Mouse (Mus musculus) forebrain, postnatal 0 days (tissue): ENCODE results near the gene Agtr1b. TPM values are rescaled to one million over a fixed set of nuclear protein-coding genes. Genes with fewer than 3 reads are reported as not detected.

Source experiments
- ATAC-seq: fragments of 200-750 bp; cut with Nextera tagmentation; 2 replicates; pipeline ENCODE4 v1.8.0; 2017; ENCODE audit warnings: mild to moderate bottlenecking, moderate library complexity
- DNase-seq: peaks from one replicate; pipeline ENCODE4 v3.0.0-alpha.2; 2015
- H3K27ac ChIP-seq: fragments of 300-500 bp; sonication (generic); 2 replicates; pipeline ENCODE4 v1.5.1; 2014; ENCODE audit warnings: low read depth, mild to moderate bottlenecking, antibody characterized with exemption, low read length, moderate library complexity, mixed read lengths
- H3K27me3 ChIP-seq: fragments of 300-500 bp; sonication (generic); 2 replicates; pipeline ENCODE4 v1.6.1; 2014; ENCODE audit warnings: mild to moderate bottlenecking, low read length, mixed read lengths; ENCODE audit not compliant: insufficient read depth
- H3K36me3 ChIP-seq: fragments of 300-500 bp; sonication (generic); 2 replicates; pipeline ENCODE4 v1.6.1; 2014; ENCODE audit warnings: mild to moderate bottlenecking, moderate library complexity; ENCODE audit not compliant: insufficient read depth
- H3K4me1 ChIP-seq: fragments of 300-500 bp; sonication (generic); 2 replicates; pipeline ENCODE4 v1.6.1; 2014; ENCODE audit warnings: antibody characterized with exemption; ENCODE audit not compliant: insufficient read depth
- H3K4me2 ChIP-seq: fragments of 300-500 bp; sonication (generic); 2 replicates; pipeline ENCODE4 v1.6.1; 2014; ENCODE audit warnings: low read depth, mild to moderate bottlenecking, moderate library complexity
- H3K4me3 ChIP-seq: fragments of 300-500 bp; sonication (generic); 2 replicates; pipeline ENCODE4 v1.5.1; 2014; ENCODE audit warnings: low read depth, low read length, mixed read lengths
- H3K9ac ChIP-seq: fragments of 300-500 bp; sonication (generic); 2 replicates; pipeline ENCODE4 v1.6.1; 2014; ENCODE audit warnings: mild to moderate bottlenecking
- H3K9me3 ChIP-seq: fragments of 300-500 bp; sonication (generic); 2 replicates; pipeline ENCODE4 v1.6.1; 2016; ENCODE audit warnings: low read length
- CTCF ChIP-seq: sonication (generic); IDR thresholded peaks from 2 replicates; pipeline ENCODE4 v1.5.1; 2016; ENCODE audit warnings: antibody characterized with exemption, control low read depth, low read depth
- WGBS: fragments of 180-500 bp; shearing (Covaris S2); extraction: QIAGEN DNeasy Blood & Tissue Kit; methylation state at CpG from one replicate; pipeline ENCODE4 v1.1.7; 2014; 5-methylcytosine and 5-hydroxymethylcytosine counted together
- polyA plus RNA-seq: library from polyadenylated mRNA; unstranded; fragments of >200 nt; fragmentation: Nextera tagmentation; extraction: Ambion mirVana; gene quantifications from 2 replicates; pipeline ENCODE4 v1.2.1, GENCODE M21; 2015
- total RNA-seq: library from RNA; depleted of rRNA; stranded (reverse); fragments of >200 nt; gene quantifications from 2 replicates; pipeline ENCODE4 v1.2.3, GENCODE M21; 2014; rRNA removed

Agtr1b gene
- 0.38 TPM in 1 of 2 replicates, not detected in the other for total RNA-seq
- 0.09 and 0.27 TPM in 2 replicates for polyA plus RNA-seq

DNA sequence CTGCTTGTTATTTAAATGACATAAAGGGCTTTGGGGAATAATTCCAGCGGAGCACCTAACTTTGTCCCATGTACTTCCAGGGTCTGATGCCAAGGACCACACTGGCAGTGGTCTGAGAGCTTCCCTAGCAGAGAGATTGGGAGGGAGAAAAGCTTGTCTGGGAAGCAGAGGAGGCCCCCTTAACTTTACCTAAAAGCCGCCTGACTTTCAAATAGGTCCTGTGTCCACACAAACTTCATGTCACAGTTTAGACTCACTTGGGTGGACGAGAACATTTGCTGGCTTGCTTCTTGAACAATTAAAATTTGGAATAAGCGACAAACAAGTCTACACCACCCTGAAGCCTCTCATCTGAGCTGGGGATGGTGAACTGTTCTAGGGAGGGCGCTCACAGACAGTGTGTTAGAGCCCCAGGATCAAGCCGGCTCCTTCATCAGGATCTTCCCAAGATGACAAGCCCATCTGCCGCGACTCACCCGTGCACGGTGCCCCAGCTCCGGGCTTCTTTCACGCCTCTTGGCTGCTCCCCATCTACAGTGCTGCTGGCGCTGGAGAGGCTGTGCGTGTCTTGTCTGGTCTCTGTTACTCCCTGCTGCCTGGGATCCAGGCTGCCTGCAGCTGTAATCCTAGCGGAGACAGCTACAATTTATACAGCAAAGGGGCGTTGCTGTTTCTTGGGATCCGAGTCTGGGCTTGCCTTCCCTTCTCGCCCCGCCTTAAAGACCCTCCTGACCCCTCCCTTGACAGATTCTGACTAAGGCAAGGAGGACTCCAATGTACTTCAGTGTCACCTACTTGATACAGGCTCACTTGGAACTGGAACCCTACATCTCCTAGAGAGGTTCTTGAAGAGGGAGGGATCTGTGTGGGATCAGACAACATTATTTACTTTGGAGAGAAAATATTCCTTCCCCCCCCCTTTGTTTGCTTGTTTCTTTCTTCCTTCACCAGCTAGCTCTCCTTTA is at the start of gene Agtr1b:
Gene Agtr1b, minus strand, starts transcription at position 620 of the 965 bp plus-strand sequence.
- WGBS, result 11% methylated on average over 19 of the region's 19 CpGs
- Histone ChIP-seq H3K36me3 (no peaks in the 10 kb centered on the region), H3K4me3 (peak within 1 kb of the TSS; percentile 30), H3K9me3 (no peaks in the 10 kb centered on the region), H3K27ac (no peak within 1 kb of the TSS), H3K27me3 (no peaks in the 10 kb centered on the region), H3K4me1 (no peaks in the 10 kb centered on the region), H3K9ac (peak within 1 kb of the TSS; percentile 39; the same call in 1 of the 2 replicates), H3K4me2 (peak within 1 kb of the TSS; percentile 49)
- no peak for TF ChIP-seq CTCF
- DNase-seq (peak; percentile 48), ATAC-seq (peak; percentile 94)

DNA sequence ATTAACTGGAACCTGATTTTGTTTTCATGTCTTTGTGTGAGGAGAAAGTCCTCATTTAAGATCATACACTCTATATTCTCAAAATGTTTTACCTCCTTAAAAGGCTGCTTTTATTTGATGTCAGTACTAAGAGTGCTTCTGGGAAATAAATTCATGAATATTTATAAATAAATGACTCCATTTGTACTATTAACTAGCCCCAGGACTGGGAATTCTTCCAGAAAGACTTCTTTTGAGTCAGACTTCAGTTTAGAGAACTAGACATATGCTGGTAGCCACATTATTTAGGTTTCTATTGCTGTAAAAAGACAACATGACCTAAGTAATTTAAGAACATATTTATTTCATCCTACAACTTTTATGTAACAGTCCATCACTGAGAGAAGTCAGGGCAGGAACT is 13.4 kb downstream of the Agtr1b start:
- no peak overlapping the region for H3K27ac ChIP-seq
- DNase-seq (no peak), ATAC-seq (no peak)
- no peak for TF ChIP-seq CTCF
- H3K36me3 ChIP-seq, result no peaks in the 10 kb centered on the region
- H3K4me2 ChIP-seq, result no peak overlapping the region
- H3K4me3 ChIP-seq, result no peak overlapping the region
- H3K9ac ChIP-seq, result no peak overlapping the region
- H3K27me3 ChIP-seq, result no peaks in the 10 kb centered on the region
- H3K4me1 ChIP-seq, result no peaks in the 10 kb centered on the region
- no peaks in the 10 kb centered on the region for H3K9me3 ChIP-seq

DNA sequence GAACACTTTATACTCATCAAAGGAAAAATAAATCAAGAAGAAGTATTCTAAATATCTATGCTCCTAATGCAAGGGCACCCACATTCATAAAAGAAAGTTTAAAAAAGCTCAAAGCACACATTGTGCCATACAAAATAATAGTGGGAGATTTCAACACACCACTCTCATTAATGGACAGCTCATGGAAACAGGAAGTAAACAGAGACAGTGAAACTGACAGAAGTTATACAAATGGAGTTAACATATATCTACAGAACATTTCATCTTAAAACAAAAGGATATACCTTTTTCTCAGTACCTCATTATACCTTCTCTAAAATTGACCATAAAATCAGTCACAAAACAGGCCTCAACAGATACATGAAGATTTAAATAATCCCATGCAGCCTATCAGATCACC is 18.8 kb downstream of the Agtr1b start:
- no peak overlapping the region for H3K4me3 ChIP-seq
- DNase-seq, result no peak
- H3K27me3 ChIP-seq, result no peaks in the 10 kb centered on the region
- ATAC-seq, result no peak
- no peak for TF ChIP-seq CTCF
- no peak overlapping the region for H3K9ac ChIP-seq
- H3K27ac ChIP-seq, result no peak overlapping the region
- no peaks in the 10 kb centered on the region for H3K36me3 ChIP-seq
- no peaks in the 10 kb centered on the region for H3K4me1 ChIP-seq
- no peak overlapping the region for H3K4me2 ChIP-seq
- H3K9me3 ChIP-seq, result no peaks in the 10 kb centered on the region

DNA sequence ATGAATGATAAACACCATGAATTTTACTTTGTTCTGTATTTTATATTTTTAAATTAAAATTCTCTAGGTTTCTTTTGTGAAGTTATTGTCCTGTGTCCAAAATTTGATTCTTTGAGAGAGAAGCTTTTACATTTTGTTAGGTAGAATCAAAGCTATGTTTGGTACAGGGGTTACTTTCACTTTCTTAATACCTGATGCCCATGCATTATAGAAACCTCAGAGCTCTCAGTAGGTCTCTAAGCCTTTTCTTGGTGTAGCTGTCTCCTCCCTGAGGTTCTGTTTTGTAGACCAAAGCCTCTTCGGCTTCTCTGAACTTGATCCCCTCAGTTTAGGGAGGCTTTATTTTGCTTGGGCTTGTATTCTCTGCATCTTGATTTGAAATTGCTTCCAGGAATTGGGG is 26.6 kb downstream of the Agtr1b start:
- no peak overlapping the region for H3K27ac ChIP-seq
- ATAC-seq (no peak), DNase-seq (no peak)
- no peaks in the 10 kb centered on the region for H3K9me3 ChIP-seq
- no peak overlapping the region for H3K4me2 ChIP-seq
- no peak for TF ChIP-seq CTCF
- H3K4me1 ChIP-seq, result no peaks in the 10 kb centered on the region
- H3K36me3 ChIP-seq, result no peaks in the 10 kb centered on the region
- H3K4me3 ChIP-seq, result no peak overlapping the region
- H3K9ac ChIP-seq, result no peak overlapping the region
- H3K27me3 ChIP-seq, result no peaks in the 10 kb centered on the region
- 92% methylated on average over 1 of the region's 1 CpGs for WGBS

DNA sequence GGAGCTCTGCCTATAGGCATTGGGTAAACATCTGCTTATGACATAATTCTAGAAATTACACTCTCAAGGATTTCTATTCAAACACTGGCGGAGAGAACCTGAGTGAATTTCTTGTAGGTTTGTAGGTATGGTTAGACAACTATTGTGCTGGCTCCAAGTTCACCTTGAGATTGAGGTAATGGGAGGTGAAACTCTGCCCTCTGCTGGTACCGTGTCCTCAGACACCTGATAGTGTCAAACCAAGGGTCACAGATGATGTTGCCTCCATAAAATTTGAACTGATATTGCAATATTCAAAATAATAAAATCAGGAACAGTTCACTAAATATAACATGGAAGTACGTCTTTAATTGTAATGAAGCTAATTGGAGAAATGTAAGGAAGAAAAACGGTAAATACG is 32.3 kb downstream of the Agtr1b start:
- no peak overlapping the region for H3K4me3 ChIP-seq
- WGBS, result 70% methylated on average over 5 of the region's 5 CpGs
- H3K4me2 ChIP-seq, result no peak overlapping the region
- H3K36me3 ChIP-seq, result no peaks in the 10 kb centered on the region
- no peaks in the 10 kb centered on the region for H3K27me3 ChIP-seq
- no peak for DNase-seq
- ATAC-seq, result no peak
- no peaks in the 10 kb centered on the region for H3K4me1 ChIP-seq
- no peak overlapping the region for H3K9ac ChIP-seq
- H3K9me3 ChIP-seq, result no peaks in the 10 kb centered on the region
- no peak for TF ChIP-seq CTCF
- H3K27ac ChIP-seq, result no peak overlapping the region

DNA sequence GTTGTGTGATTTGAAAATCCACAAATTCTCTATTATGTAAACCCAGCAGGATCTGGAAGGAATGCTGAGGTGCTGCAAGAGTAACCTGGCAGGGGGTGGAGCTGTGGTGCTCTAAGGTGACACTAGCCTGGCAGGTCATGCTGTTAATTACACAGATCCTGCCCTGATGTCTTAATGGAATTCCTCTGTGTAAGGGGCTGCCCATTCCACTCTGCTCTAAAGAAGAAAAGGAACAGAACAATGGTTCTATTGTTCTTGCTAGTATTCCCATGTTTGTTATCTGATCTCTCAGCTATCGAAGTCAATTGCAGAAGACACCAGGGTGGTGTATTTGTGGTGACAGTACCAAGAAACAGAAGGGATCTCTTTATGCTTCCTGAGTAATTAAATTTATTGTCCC is 49.7 kb downstream of the Agtr1b start:
- H3K27ac ChIP-seq, result no peak overlapping the region
- no peak for DNase-seq
- WGBS, result 11% methylated on average over 1 of the region's 1 CpGs

DNA sequence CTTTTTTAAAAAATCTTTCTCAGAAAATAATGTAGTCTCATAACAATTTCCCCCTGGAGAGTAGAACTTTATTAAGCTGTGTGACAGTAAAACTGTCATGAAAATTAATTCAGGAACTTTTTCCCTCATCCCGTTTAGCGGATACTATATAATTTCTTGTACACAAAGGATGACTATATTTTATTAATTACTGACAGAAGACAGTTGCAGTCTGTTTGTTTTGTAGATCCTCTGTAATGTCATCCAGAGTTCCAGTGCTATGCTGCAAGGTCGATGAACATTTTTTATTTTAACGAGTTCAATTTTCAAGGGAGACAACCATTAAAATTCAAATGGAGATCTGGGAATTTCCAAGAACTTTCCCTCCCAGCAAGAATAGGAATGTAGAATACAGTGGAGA is 57.8 kb downstream of the Agtr1b start:
- DNase-seq, result no peak
- Histone ChIP-seq H3K9ac (no peak overlapping the region), H3K4me2 (no peak overlapping the region), H3K4me1 (no peaks in the 10 kb centered on the region), H3K4me3 (no peak overlapping the region), H3K27me3 (no peaks in the 10 kb centered on the region), H3K36me3 (no peaks in the 10 kb centered on the region), H3K27ac (no peak overlapping the region), H3K9me3 (no peaks in the 10 kb centered on the region)
- 80% methylated on average over 4 of the region's 4 CpGs for WGBS
- TF ChIP-seq CTCF, result no peak
- ATAC-seq, result no peak

More for the DNA sequence above, 49.7 kb downstream of the Agtr1b start:
- no peaks in the 10 kb centered on the region for H3K36me3 ChIP-seq
- no peak overlapping the region for H3K4me3 ChIP-seq
- H3K4me1 ChIP-seq, result no peaks in the 10 kb centered on the region
- no peaks in the 10 kb centered on the region for H3K9me3 ChIP-seq
- H3K9ac ChIP-seq, result no peak overlapping the region
- ATAC-seq, result no peak
- no peaks in the 10 kb centered on the region for H3K27me3 ChIP-seq
- H3K4me2 ChIP-seq, result no peak overlapping the region
- TF ChIP-seq CTCF, result no peak
